Mouse (Mus musculus) liver, embryonic 14.5 days (tissue): ENCODE measurements at regions not wholly inside any gene's neighbourhood (a gene's known extent, or its start where the extent isn't known, plus 50 kb on each side); places are given as distances from the start of the nearest gene placed in this dataset.

Experiments used
- ATAC-seq: fragments of 200-750 bp; cut with Nextera tagmentation; 2 replicates; pipeline ENCODE4 v1.8.0; 2017; ENCODE audit warnings: moderate number of reproducible peaks, mild to moderate bottlenecking, moderate library complexity; ENCODE audit not compliant: insufficient read depth
- DNase-seq, 3 experiments: peaks; one replicate each; pipeline ENCODE4 v3.0.0-alpha.2; 2012 to 2013; ENCODE audit warnings: low read depth in 3 of 3, low spot score in 3 of 3
- H3K27ac ChIP-seq: fragments of 300-500 bp; sonication (generic); 2 replicates; pipeline ENCODE4 v1.5.1; 2014; ENCODE audit warnings: moderate library complexity, mild to moderate bottlenecking, control low read depth, inconsistent platforms
- H3K27me3 ChIP-seq: fragments of 300-500 bp; sonication (generic); 2 replicates; pipeline ENCODE4 v1.6.1; 2014; ENCODE audit warnings: mild to moderate bottlenecking, low read length, moderate library complexity; ENCODE audit not compliant: control insufficient read depth, insufficient read depth
- H3K36me3 ChIP-seq: fragments of 300-500 bp; sonication (generic); replicated peaks from 2 replicates; pipeline ENCODE4 v1.6.1; 2014; ENCODE audit warnings: low read depth; ENCODE audit not compliant: control insufficient read depth, insufficient read depth
- H3K4me1 ChIP-seq, 2 experiments: fragments of 200-500 bp in 1 of 2; fragments of 300-500 bp in 1 of 2; sonication (generic) in 1 of 2; replicated peaks; 2 replicates each; pipeline ENCODE4 v1.6.1; 2012 to 2014; ENCODE audit warnings: antibody characterized with exemption in 1 of 2, inconsistent platforms in 1 of 2, low read length in 1 of 2; ENCODE audit not compliant: control insufficient read depth in 2 of 2, insufficient read depth in 2 of 2
- H3K4me2 ChIP-seq: fragments of 300-500 bp; sonication (generic); 2 replicates; pipeline ENCODE4 v1.6.1; 2014; ENCODE audit warnings: low read depth, mild to moderate bottlenecking, control low read depth, moderate library complexity
- H3K4me3 ChIP-seq, 2 experiments: fragments of 200-500 bp in 1 of 2; fragments of 300-500 bp in 1 of 2; sonication (generic) in 1 of 2; 2 replicates each; pipeline ENCODE4 v1.5.1; 2012 to 2014; ENCODE audit warnings: low read depth in 2 of 2, low read length in 2 of 2, mild to moderate bottlenecking in 2 of 2, control low read depth in 1 of 2, inconsistent platforms in 1 of 2, moderate library complexity in 1 of 2; ENCODE audit not compliant: insufficient read depth in 1 of 2
- H3K9ac ChIP-seq: fragments of 300-500 bp; sonication (generic); replicated peaks from 2 replicates; pipeline ENCODE4 v1.6.1; 2014; ENCODE audit warnings: mild to moderate bottlenecking, control low read depth, moderate library complexity
- H3K9me3 ChIP-seq: fragments of 300-500 bp; sonication (generic); 2 replicates; pipeline ENCODE4 v1.6.1; 2016; ENCODE audit warnings: low read length, mixed read lengths; ENCODE audit not compliant: control insufficient read depth
- CTCF ChIP-seq: IDR thresholded peaks from 2 replicates; pipeline ENCODE4 v1.5.1; 2016; ENCODE audit warnings: antibody characterized with exemption, low read depth, control low read depth
- EP300 ChIP-seq: IDR thresholded peaks from 2 replicates; pipeline ENCODE4 v1.6.1; 2016; ENCODE audit warnings: antibody characterized with exemption, low read depth
- WGBS: fragments of 180-500 bp; shearing (Covaris S2); extraction: QIAGEN DNeasy Blood & Tissue Kit; methylation state at CpG from one replicate; pipeline ENCODE4 v1.1.7; 2014; ENCODE audit not compliant: insufficient replicate concordance; 5-methylcytosine and 5-hydroxymethylcytosine counted together

- ATAC-seq: no peak
These were observed 473.8 kb upstream of the Nrp1 start for GRCm38 (mm10) chr8:127884641-127885040.

DNA sequence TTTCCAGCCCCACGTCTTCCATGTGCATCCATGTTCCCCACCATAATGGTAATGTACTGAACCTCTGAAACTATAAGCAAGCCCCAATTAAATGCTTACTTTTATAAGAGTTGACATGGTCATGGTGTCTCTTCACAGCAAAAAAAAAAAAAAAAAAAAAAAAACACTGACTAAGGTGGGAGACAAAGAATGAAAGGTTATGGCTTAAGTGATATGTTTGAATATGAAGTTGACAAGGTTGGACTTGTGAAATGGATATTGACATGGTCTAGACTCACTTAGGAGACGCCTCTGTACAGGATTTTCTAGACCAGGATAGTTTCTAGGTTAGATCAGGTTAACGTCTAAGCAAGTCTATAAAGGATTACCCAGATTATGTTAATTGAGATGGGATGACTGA is 473.2 kb upstream of the Nrp1 start:
- Histone ChIP-seq H3K4me3 (no peak overlapping the region), H3K4me2 (no peak overlapping the region), H3K27me3 (no peaks in the 10 kb centered on the region), H3K9ac (no peak overlapping the region), H3K4me1 (no peaks in the 10 kb centered on the region), H3K27ac (no peak overlapping the region), H3K36me3 (no peaks in the 10 kb centered on the region), H3K9me3 (no peaks in the 10 kb centered on the region)
- whole genome bisulfite sequencing: 55% methylated on average over 3 of the region's 3 CpGs
- DNase-seq: no peak
- TF ChIP-seq EP300 (no peak), CTCF (no peak)
- ATAC-seq: no peak

More at GRCm38 (mm10) chr8:127884641-127885040, 473.8 kb upstream of the Nrp1 start:
- no peak overlapping the region for H3K4me3 ChIP-seq
- H3K9ac ChIP-seq: no peak overlapping the region
- TF ChIP-seq EP300 (no peak), CTCF (no peak)
- no peaks in the 10 kb centered on the region for H3K4me1 ChIP-seq
- H3K9me3 ChIP-seq: no peaks in the 10 kb centered on the region
- 64% methylated on average over 1 of the region's 1 CpGs for WGBS
- no peaks in the 10 kb centered on the region for H3K27me3 ChIP-seq
- H3K4me2 ChIP-seq: no peak overlapping the region
- no peaks in the 10 kb centered on the region for H3K36me3 ChIP-seq
- no peak for DNase-seq
- no peak overlapping the region for H3K27ac ChIP-seq

- Histone ChIP-seq H3K9ac (no peak overlapping the region), H3K27me3 (no peaks in the 10 kb centered on the region), H3K4me2 (no peak overlapping the region), H3K27ac (no peak overlapping the region), H3K4me1 (no peaks in the 10 kb centered on the region), H3K4me3 (no peak overlapping the region), H3K36me3 (no peaks in the 10 kb centered on the region), H3K9me3 (no peaks in the 10 kb centered on the region)
- ATAC-seq (no peak), DNase-seq (no peak)
- WGBS: 20% methylated on average over 3 of the region's 3 CpGs
- TF ChIP-seq CTCF: no peak
- no peak for TF ChIP-seq EP300
These were observed 472.6 kb upstream of the Nrp1 start for GRCm38 (mm10) chr8:127885831-127886230.

- WGBS: 68% methylated on average over 6 of the region's 6 CpGs
- ATAC-seq (no peak), DNase-seq (no peak)
- no peaks in the 10 kb centered on the region for H3K4me1 ChIP-seq
- H3K9ac ChIP-seq: no peak overlapping the region
- TF ChIP-seq EP300: no peak
- no peak overlapping the region for H3K4me2 ChIP-seq
- H3K4me3 ChIP-seq: no peak overlapping the region
- H3K9me3 ChIP-seq: no peaks in the 10 kb centered on the region
- H3K36me3 ChIP-seq: no peaks in the 10 kb centered on the region
- no peaks in the 10 kb centered on the region for H3K27me3 ChIP-seq
- no peak overlapping the region for H3K27ac ChIP-seq
These were observed 467.7 kb upstream of the Nrp1 start for GRCm38 (mm10) chr8:127890729-127891128.

GRCm38 (mm10) chr8:127894284-127894683 is 464.1 kb upstream of the Nrp1 start:
- no peak for ATAC-seq
- Histone ChIP-seq H3K9ac (no peak overlapping the region), H3K27me3 (no peaks in the 10 kb centered on the region), H3K27ac (no peak overlapping the region), H3K4me1 (no peaks in the 10 kb centered on the region), H3K36me3 (no peaks in the 10 kb centered on the region), H3K9me3 (no peaks in the 10 kb centered on the region), H3K4me3 (no peak overlapping the region), H3K4me2 (no peak overlapping the region)
- no peak for TF ChIP-seq EP300
- TF ChIP-seq CTCF: no peak
- DNase-seq: no peak

GRCm38 (mm10) chr8:127908436-127908835 is 450.0 kb upstream of the Nrp1 start:
- H3K9ac ChIP-seq: no peak overlapping the region
- DNase-seq (no peak), ATAC-seq (no peak)
- H3K4me3 ChIP-seq: no peak overlapping the region
- no peak overlapping the region for H3K27ac ChIP-seq
- WGBS: 59% methylated on average over 5 of the region's 5 CpGs
- H3K4me1 ChIP-seq: no peaks in the 10 kb centered on the region
- H3K9me3 ChIP-seq: no peaks in the 10 kb centered on the region
- H3K36me3 ChIP-seq: no peaks in the 10 kb centered on the region
- no peak for TF ChIP-seq CTCF
- no peak for TF ChIP-seq EP300
- H3K27me3 ChIP-seq: no peaks in the 10 kb centered on the region
- H3K4me2 ChIP-seq: no peak overlapping the region
